Mouse (Mus musculus) liver, adult 2 months (tissue): ENCODE data around the gene Gm29609. TPM values are rescaled to one million over a fixed set of nuclear protein-coding genes. Genes with fewer than 3 reads are reported as not detected.

Source experiments
- DNase-seq: peaks from one replicate; pipeline ENCODE4 v3.0.0-alpha.2; 2011; ENCODE audit warnings: low read depth, low spot score; ENCODE audit errors: extremely low read depth
- H3K27ac ChIP-seq: fragments of 200-500 bp; replicated peaks from 2 replicates; pipeline ENCODE4 v1.5.1; 2012; ENCODE audit warnings: low read depth, mild to moderate bottlenecking, control low read depth, inconsistent platforms, low read length; ENCODE audit not compliant: insufficient read depth
- H3K27me3 ChIP-seq: fragments of 200-500 bp; 2 replicates; pipeline ENCODE4 v1.6.1; 2012; ENCODE audit warnings: mild to moderate bottlenecking, moderate library complexity, low read length, inconsistent platforms; ENCODE audit not compliant: control insufficient read depth, insufficient read depth
- H3K36me3 ChIP-seq: fragments of 200-500 bp; 2 replicates; pipeline ENCODE4 v1.6.1; 2012; ENCODE audit warnings: low read length, inconsistent platforms; ENCODE audit not compliant: control insufficient read depth, insufficient read depth
- H3K4me1 ChIP-seq: fragments of 200-500 bp; 2 replicates; pipeline ENCODE4 v1.6.1; 2011; ENCODE audit warnings: low read length; ENCODE audit not compliant: control insufficient read depth, insufficient read depth
- H3K4me3 ChIP-seq: fragments of 200-500 bp; 2 replicates; pipeline ENCODE4 v1.5.1; 2011; ENCODE audit warnings: low read depth, mild to moderate bottlenecking, control low read depth, low read length, moderate library complexity; ENCODE audit not compliant: insufficient read depth
- H3K79me2 ChIP-seq: fragments of 200-500 bp; 2 replicates; pipeline ENCODE4 v1.6.1; 2012; ENCODE audit warnings: inconsistent platforms, mild to moderate bottlenecking, low read length, moderate library complexity; ENCODE audit not compliant: control insufficient read depth, insufficient read depth
- H3K9ac ChIP-seq: fragments of 200-500 bp; 2 replicates; pipeline ENCODE4 v1.6.1; 2012; ENCODE audit warnings: low read depth, mild to moderate bottlenecking, control low read depth, inconsistent platforms, low read length
- CTCF ChIP-seq: fragments of 200-500 bp; IDR thresholded peaks from 2 replicates; pipeline ENCODE4 v1.5.1; 2011; ENCODE audit warnings: low read depth, low read length, control low read depth
- POLR2A ChIP-seq: fragments of 200-500 bp; IDR thresholded peaks from 2 replicates; pipeline ENCODE4 v1.6.1; 2011; ENCODE audit warnings: low read length, control low read depth; ENCODE audit not compliant: insufficient read depth; ENCODE audit errors: extremely low read depth
- WGBS: fragments of 180-500 bp; shearing (Covaris S2); methylation state at CpG from one replicate; pipeline ENCODE4 v1.1.7; 2018; 5-methylcytosine and 5-hydroxymethylcytosine counted together
- polyA plus RNA-seq: library from polyadenylated mRNA; depleted of rRNA; stranded (reverse); fragments of >200 nt; gene quantifications from 2 replicates; pipeline ENCODE4 v1.2.3, GENCODE M21; 2012
- total RNA-seq: library from RNA; depleted of rRNA; stranded (reverse); fragments of >200 nt; gene quantifications from 2 replicates; pipeline ENCODE4 v1.2.3, GENCODE M21; 2014

Gene Gm29609
- total and polyA plus RNA-seq, 2 experiments: 1.0 to 2.3 TPM

DNA sequence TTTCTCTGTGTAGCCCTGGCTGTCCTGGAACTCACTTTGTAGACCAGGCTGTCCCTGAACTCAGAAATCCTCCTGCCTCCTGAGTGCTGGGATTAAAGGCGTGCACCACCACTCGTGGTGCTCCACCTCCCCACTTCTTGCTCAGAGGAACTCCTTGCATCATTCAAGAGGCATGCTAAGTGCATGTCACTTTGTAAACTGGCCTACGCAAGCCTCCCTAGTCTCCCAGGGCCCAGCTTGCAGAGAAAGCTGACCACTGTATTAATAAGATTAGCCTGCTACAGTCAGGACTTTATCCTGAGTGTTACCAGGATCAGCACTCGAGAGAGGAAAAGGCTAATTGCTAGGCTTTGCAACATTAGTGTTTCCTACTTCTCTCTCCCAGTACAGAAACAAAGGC is 11.1 kb downstream of the Gm29609 start:
- TF ChIP-seq POLR2A (no peak), CTCF (no peak)
- no peak for DNase-seq
- WGBS: 94% methylated on average over 4 of the region's 4 CpGs
- Histone ChIP-seq H3K27ac (no peak overlapping the region), H3K36me3 (peaks cover 84% of the 10 kb centered on the region), H3K9ac (no peak overlapping the region), H3K4me1 (no peaks in the 10 kb centered on the region), H3K27me3 (no peaks in the 10 kb centered on the region), H3K4me3 (no peak overlapping the region), H3K79me2 (no peaks in the 10 kb centered on the region)

DNA sequence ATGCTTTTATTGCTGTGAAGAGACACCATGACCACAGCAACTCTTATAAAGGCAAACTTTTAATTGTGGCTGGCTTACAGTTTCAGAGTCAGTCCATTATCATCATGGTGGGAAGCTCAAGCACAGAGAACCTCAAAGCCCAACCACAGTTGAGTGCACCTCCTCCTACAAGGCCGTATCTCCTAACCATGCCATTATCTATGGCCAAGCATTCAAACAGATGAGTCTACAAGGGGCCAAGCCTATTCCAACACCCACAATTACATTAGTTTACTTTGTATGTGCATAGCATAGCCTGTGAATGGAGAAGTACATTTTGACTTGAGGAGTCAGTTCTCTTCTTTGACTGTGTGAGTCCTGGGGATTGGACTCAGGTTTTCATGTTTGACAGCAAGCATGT is 14.8 kb downstream of the Gm29609 start:
- 98% methylated on average over 1 of the region's 1 CpGs for WGBS
- TF ChIP-seq POLR2A (no peak), CTCF (no peak)
- Histone ChIP-seq H3K27ac (no peak overlapping the region), H3K36me3 (peaks cover 74% of the 10 kb centered on the region), H3K27me3 (no peaks in the 10 kb centered on the region), H3K4me1 (no peaks in the 10 kb centered on the region), H3K79me2 (no peaks in the 10 kb centered on the region), H3K4me3 (no peak overlapping the region), H3K9ac (no peak overlapping the region)
- DNase-seq: no peak

DNA sequence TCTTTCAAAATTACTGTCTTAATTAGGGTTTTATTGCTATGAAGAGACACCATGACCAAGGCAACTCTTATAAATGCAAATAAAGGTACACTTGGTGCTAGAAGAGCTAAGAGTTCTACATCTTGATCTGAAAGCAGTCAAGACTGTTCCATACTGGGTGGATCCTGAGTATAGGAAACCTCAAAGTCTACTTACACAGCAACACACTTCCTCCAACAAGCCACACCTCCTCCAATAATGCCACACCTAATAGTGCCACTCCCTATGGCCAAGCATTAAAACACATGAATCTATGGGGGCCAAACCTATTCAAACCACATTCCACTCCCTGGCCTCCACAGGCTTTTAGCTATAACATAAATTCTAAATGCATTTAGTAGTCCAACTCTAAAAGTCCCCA is 17.2 kb downstream of the Gm29609 start:
- no peak for TF ChIP-seq CTCF
- no peak for TF ChIP-seq POLR2A
- Histone ChIP-seq H3K9ac (no peak overlapping the region), H3K27me3 (no peaks in the 10 kb centered on the region), H3K36me3 (peaks cover 75% of the 10 kb centered on the region), H3K4me1 (no peaks in the 10 kb centered on the region), H3K79me2 (no peaks in the 10 kb centered on the region), H3K4me3 (no peak overlapping the region), H3K27ac (no peak overlapping the region)
- DNase-seq: no peak

DNA sequence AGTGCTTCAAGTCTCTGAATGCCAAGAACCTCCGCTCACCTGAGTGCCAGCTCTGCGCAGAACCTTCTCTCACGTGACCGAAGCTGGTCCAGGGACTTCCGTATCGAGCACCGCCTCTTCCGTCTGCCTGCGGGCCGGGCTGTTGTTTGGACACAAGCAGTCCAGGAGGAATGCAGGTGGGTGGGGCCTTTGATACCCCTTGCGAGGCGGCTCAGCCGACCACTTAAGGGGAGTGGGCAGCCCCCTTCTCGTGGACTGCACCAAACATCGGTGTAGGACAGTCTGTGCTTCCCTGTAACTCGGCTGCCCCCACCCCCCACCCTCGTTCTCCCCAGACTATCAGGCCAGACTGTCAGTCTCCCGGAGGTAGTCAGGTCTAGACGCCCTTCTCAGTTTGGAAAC is 25.6 kb downstream of the Gm29609 start, which contains the start of gene Mpv17:
Gene Mpv17 (minus strand): TSS at position 100 of the 402 bp plus-strand sequence.
- DNase-seq: peak; percentile 87
- peak within 1 kb of the TSS; percentile 30; the same call in 1 of the 2 replicates for H3K27ac ChIP-seq
- no peaks in the 10 kb centered on the region for H3K79me2 ChIP-seq
- H3K9ac ChIP-seq: peak within 1 kb of the TSS; percentile 75
- WGBS: under 1% methylated on average over 19 of the region's 19 CpGs
- no peaks in the 10 kb centered on the region for H3K27me3 ChIP-seq
- peaks cover 7% of the 10 kb centered on the region; the same call in 1 of the 2 replicates for H3K4me1 ChIP-seq
- H3K4me3 ChIP-seq: peak within 1 kb of the TSS; percentile 92
- TF ChIP-seq POLR2A (peak; percentile 48; the same call in 1 of the 2 replicates), CTCF (no peak)
- H3K36me3 ChIP-seq: peaks cover 20% of the 10 kb centered on the region

DNA sequence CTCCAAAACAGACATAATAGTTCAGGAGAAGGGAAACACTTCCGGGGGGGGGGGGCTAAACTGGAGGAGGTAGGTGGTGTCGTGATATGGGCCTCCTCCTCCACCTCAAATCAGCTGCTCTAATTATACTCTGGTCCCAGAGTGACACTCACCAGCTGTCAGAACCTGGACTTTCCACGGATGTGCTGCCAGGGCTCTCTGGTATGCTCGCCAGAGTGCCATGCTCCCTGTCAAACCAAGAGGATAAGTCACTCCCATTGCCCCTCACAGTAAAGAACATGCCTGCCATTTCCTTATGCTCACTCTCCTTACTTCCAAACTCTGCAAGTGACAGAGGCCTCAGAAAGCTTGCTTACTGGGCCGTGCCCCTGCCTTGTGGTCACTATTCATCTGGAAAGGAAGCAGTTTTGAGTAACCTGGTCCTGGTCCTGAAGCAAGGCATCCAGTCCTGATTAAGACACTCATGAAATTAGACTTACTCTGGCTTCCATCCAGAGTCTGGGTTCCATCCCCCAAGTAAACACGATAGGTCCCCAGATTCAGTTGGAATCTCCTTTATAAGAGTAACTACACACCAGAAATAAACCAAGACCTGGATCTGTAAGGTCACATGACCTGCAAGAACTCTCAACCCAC is 26.1 kb downstream of the Gm29609 start:
- Histone ChIP-seq H3K4me1 (peaks cover 7% of the 10 kb centered on the region; the same call in 1 of the 2 replicates), H3K79me2 (no peaks in the 10 kb centered on the region), H3K36me3 (peaks cover 15% of the 10 kb centered on the region), H3K27me3 (no peaks in the 10 kb centered on the region), H3K9ac (peak overlapping the region; percentile 35), H3K27ac (no peak overlapping the region), H3K4me3 (peak overlapping the region; percentile 92)
- TF ChIP-seq CTCF (no peak), POLR2A (no peak)
- 23% methylated on average over 6 of the region's 6 CpGs for WGBS
- no peak for DNase-seq

DNA sequence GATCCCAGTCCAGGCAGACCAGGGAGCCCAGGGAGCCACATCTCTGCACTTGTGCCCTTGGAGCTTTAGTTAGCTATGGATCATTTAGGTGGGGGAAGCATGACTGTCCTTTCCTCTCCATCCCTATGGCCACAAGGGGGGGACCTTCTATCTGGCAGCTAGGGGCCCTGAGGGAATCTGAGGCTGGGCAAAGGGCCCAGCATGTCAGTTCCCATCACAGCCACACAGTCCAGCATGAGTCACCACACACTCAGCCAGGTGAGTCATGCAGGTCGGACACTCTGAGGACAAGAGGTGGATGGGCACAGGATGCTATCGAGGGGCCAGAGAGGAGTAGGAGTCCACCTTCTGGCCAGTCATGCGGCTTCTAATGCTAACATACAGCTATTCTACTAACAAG is 28.0 kb downstream of the Gm29609 start:
- DNase-seq: no peak
- WGBS: 75% methylated on average over 3 of the region's 3 CpGs
- Histone ChIP-seq H3K36me3 (peaks cover under 1% of the 10 kb centered on the region; the same call in 1 of the 2 replicates), H3K79me2 (no peaks in the 10 kb centered on the region), H3K27ac (no peak overlapping the region), H3K9ac (no peak overlapping the region), H3K4me3 (no peak overlapping the region), H3K4me1 (peaks cover 7% of the 10 kb centered on the region; the same call in 1 of the 2 replicates), H3K27me3 (no peaks in the 10 kb centered on the region)
- TF ChIP-seq CTCF (no peak), POLR2A (no peak)
